Comparison of ENCODE assay signal across 8 mouse cellular contexts in the genomic region with DNA sequence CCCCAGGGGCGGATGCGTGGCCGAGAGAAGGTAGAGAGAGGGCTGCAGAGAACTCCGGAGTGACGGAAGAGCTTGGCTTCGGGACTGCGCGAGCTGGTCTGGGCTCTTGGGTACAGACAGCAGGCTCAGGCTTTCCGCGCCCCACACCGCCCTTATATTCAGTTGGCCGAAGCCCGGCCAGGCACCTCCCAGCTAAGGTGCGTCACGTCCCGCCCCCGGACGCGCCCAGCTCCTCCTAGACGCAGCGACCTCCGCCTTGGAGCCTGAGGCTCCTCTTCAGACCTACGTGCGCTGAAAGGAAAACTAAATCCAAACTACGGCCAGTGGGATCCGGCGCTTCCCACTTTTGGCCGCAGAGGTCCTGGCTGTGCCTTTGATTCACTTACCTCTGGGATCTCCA. TPM values are rescaled to one million over a fixed set of nuclear protein-coding genes. Genes with fewer than 3 reads are reported as not detected.
DNase-seq lines count a peak whose midpoint lies in the region; ATAC-seq and TF ChIP-seq lines count a peak whose summit lies in the region.

Gene Rasd1 (minus strand): TSS at position 127 of the 400 bp plus-strand sequence.

- under 1% methylated on average over 28 of the region's 28 CpGs for WGBS in forebrain, embryonic 12.5 days
- WGBS in lung, embryonic 16.5 days: under 1% methylated on average over 28 of the region's 28 CpGs

- peaks cover 3% of the 10 kb centered on the region; the same call in 1 of the 2 replicates for H3K36me3 ChIP-seq in ES-Bruce4 (ENCODE audit: control insufficient read depth, insufficient read depth, low read length, poor library complexity, severe bottlenecking)
- H3K36me3 ChIP-seq in forebrain, embryonic 12.5 days (replicated peaks): peaks cover 22% of the 10 kb centered on the region
- H3K36me3 ChIP-seq in lung, embryonic 16.5 days (ENCODE audit: control insufficient read depth, insufficient read depth, low read length): peaks cover 13% of the 10 kb centered on the region

- peak; percentile 86 to 88 for DNase-seq in heart, postnatal 14 days
- DNase-seq in layer of hippocampus, adult 8-10 months (ENCODE audit: low spot score in 2 of 2): no peak
- peak; percentile 82 for DNase-seq in ovary, postnatal 14 days (ENCODE audit: low spot score)
- peak; percentile 29 to 48 for DNase-seq in thymus, postnatal 10 days (ENCODE audit: low spot score in 2 of 2)

- peak within 1 kb of the TSS; percentile 55 for H3K27ac ChIP-seq in ES-Bruce4 (ENCODE audit: insufficient read depth, low read length)
- no peak within 1 kb of the TSS for H3K27ac ChIP-seq in forebrain, embryonic 12.5 days
- H3K27ac ChIP-seq in lung, embryonic 16.5 days (ENCODE audit: low read length): peak within 1 kb of the TSS; percentile 73

- no peak for TF ChIP-seq CTCF in ES-Bruce4 (IDR thresholded peaks at IDR 0.05; ENCODE audit: low read depth, low read length)

- H3K4me1 ChIP-seq in ES-Bruce4 (ENCODE audit: control insufficient read depth, insufficient read depth, low read length): no peaks in the 10 kb centered on the region
- H3K4me1 ChIP-seq in forebrain, embryonic 12.5 days: peaks cover 30% of the 10 kb centered on the region
- H3K4me1 ChIP-seq in lung, embryonic 16.5 days (replicated peaks; ENCODE audit: control insufficient read depth, insufficient read depth, low read length): peaks cover 14% of the 10 kb centered on the region

- H3K27me3 ChIP-seq in ES-Bruce4 (ENCODE audit: control insufficient read depth, insufficient read depth, low read length, poor library complexity, severe bottlenecking): no peaks in the 10 kb centered on the region
- H3K27me3 ChIP-seq in forebrain, embryonic 12.5 days: peaks cover 32% of the 10 kb centered on the region
- H3K27me3 ChIP-seq in lung, embryonic 16.5 days (ENCODE audit: control insufficient read depth, insufficient read depth, low read depth, low read length): peaks cover 9% of the 10 kb centered on the region; the same call in 1 of the 2 replicates

- H3K4me2 ChIP-seq in forebrain, embryonic 12.5 days: peak within 1 kb of the TSS; percentile 90
- peak within 1 kb of the TSS; percentile 96 for H3K4me2 ChIP-seq in lung, embryonic 16.5 days (ENCODE audit: low read depth, low read length)

- H3K9ac ChIP-seq in ES-Bruce4 (ENCODE audit: low read depth, poor library complexity, severe bottlenecking): peak within 1 kb of the TSS; percentile 77
- peak within 1 kb of the TSS; percentile 55 for H3K9ac ChIP-seq in forebrain, embryonic 12.5 days
- H3K9ac ChIP-seq in lung, embryonic 16.5 days (ENCODE audit: low read length): peak within 1 kb of the TSS; percentile 64

- ATAC-seq in cerebellum, adult (ENCODE audit: insufficient number of reproducible peaks, low FRiP score, low TSS enrichment): peak; percentile 90
- ATAC-seq in forebrain, embryonic 12.5 days (ENCODE audit: low FRiP score): peak; percentile 76
- peak; percentile 97 for ATAC-seq in lung, embryonic 16.5 days (ENCODE audit: low read depth)

- intact Hi-C loops in heart, postnatal 14 days (cut with DNase I): loop anchor here (2.0 kb wide), 3 partner anchors 62 to 112 kb away; no protein-coding TSS in a partner anchor

- peak within 1 kb of the TSS; percentile 76 for H3K4me3 ChIP-seq in ES-Bruce4 (ENCODE audit: low read depth, low read length)
- peak within 1 kb of the TSS; percentile 49 for H3K4me3 ChIP-seq in forebrain, embryonic 12.5 days (replicated peaks)
- peak within 1 kb of the TSS; percentile 57 for H3K4me3 ChIP-seq in lung, embryonic 16.5 days (ENCODE audit: low read length)

- TF ChIP-seq EP300 in ES-Bruce4 (IDR thresholded peaks at IDR 0.05; ENCODE audit: insufficient read depth, low read depth, low read length): no peak

- no peaks in the 10 kb centered on the region for H3K9me3 ChIP-seq in ES-Bruce4 (replicated peaks; ENCODE audit: control insufficient read depth, insufficient read depth, low read length, poor library complexity, severe bottlenecking)
- H3K9me3 ChIP-seq in forebrain, embryonic 12.5 days: no peaks in the 10 kb centered on the region
- H3K9me3 ChIP-seq in lung, embryonic 16.5 days (ENCODE audit: control insufficient read depth, low read length): no peaks in the 10 kb centered on the region

- peak; percentile 47 for TF ChIP-seq POLR2A in ES-Bruce4 (IDR thresholded peaks at IDR 0.05; ENCODE audit: insufficient read depth, low read length)

RNA-seq across cellular contexts. Expression of gene Rasd1, which starts in this region (rescaled TPM):
- polyA plus RNA-seq in ES-Bruce4 (2011; ENCODE audit: insufficient read depth, insufficient read length, low read depth, missing spikeins): 0.63 and 1.1 TPM in 2 replicates
- 0.76 and 1.4 TPM in 2 replicates for polyA plus RNA-seq in forebrain, embryonic 12.5 days (2016; fragmentation: Nextera tagmentation; extraction: Ambion mirVana)
- 10 to 100 TPM; 11.9 to 13.4 TPM for total RNA-seq in heart, postnatal 14 days (2021)
- total RNA-seq in layer of hippocampus, adult 8-10 months (2022): 10 to 100 TPM; 34.8 to 47.6 (median 41.1) TPM
- 2.9 and 3.2 TPM in 2 replicates for polyA plus RNA-seq in lung, embryonic 16.5 days (2015; fragmentation: Nextera tagmentation; extraction: Ambion mirVana)

Comparison
In these comparisons a context has a peak if more than half of its experiments do, and no peak if none do; other contexts are left out.
1. DNase-seq: peak in heart, postnatal 14 days (2 of 2), ovary, postnatal 14 days (single experiment) and thymus, postnatal 10 days (2 of 2); none in layer of hippocampus, adult 8-10 months (0 of 2).
2. Peak in every context shown above with its lines, with median percentiles within 50 percentile points of each other: H3K4me3 ChIP-seq, H3K9ac ChIP-seq and ATAC-seq.